Mouse (Mus musculus) liver, embryonic 14.5 days (tissue): ENCODE results near the gene Pcsk4.
A peak's percentile ranks its signal among the peaks of the same experiment; 100 is the strongest.

Experiments used
- CTCF ChIP-seq: IDR thresholded peaks from 2 replicates; pipeline ENCODE4 v1.5.1; 2016; ENCODE audit warnings: antibody characterized with exemption, low read depth, control low read depth
- EP300 ChIP-seq: IDR thresholded peaks from 2 replicates; pipeline ENCODE4 v1.6.1; 2016; ENCODE audit warnings: antibody characterized with exemption, low read depth

GRCm38 (mm10) chr10:80342305-80342748 is 13.0 kb upstream of the Pcsk4 start:
- TF ChIP-seq CTCF: 0 out of 2 replicates have a peak, but pooled peaks have one; percentile 13
- no peak for TF ChIP-seq EP300
